Mouse (Mus musculus): ENCODE measurements around the gene Aqp5. TPM values are rescaled to one million over a fixed set of nuclear protein-coding genes. Genes with fewer than 3 reads are reported as not detected.
A peak's percentile ranks its signal among the peaks of the same experiment; 100 is the strongest.

Aqp5 gene
- total and polyA plus RNA-seq, 2 experiments from 2014 or later: 1.1 to 5.5 TPM

- Histone ChIP-seq H3K9ac (replicated peaks; ENCODE audit: low read length) (0 out of 2 replicates have a peak overlapping the region, but pooled peaks have one; percentile 17), H3K9me3 (ENCODE audit: low read length) (no peaks in the 10 kb centered on the region), H3K4me3 (ENCODE audit: low read length) (no peak overlapping the region), H3K4me1 (ENCODE audit: insufficient read depth, low read length) (peaks cover 7% of the 10 kb centered on the region; the same call in 1 of the 2 replicates), H3K27me3 (ENCODE audit: insufficient read depth, low read length) (no peaks in the 10 kb centered on the region), H3K4me2 (ENCODE audit: low read depth, low read length) (no peak overlapping the region), H3K36me3 (ENCODE audit: insufficient read depth, low read length) (no peaks in the 10 kb centered on the region), H3K27ac (peak overlapping the region; percentile 56; the same call in 1 of the 2 replicates)
- TF ChIP-seq CTCF (IDR thresholded peaks at IDR 0.05; ENCODE audit: low read depth): no peak
- DNase-seq (ENCODE audit: low spot score) (no peak), ATAC-seq (no peak)
- 21% methylated on average over 4 of the region's 5 CpGs for WGBS
These were observed 11.2 kb downstream of the Aqp5 start for GRCm38 (mm10) chr15:99601823-99602120.

- Histone ChIP-seq H3K4me1 (ENCODE audit: insufficient read depth, low read length) (peaks cover 9% of the 10 kb centered on the region), H3K4me2 (ENCODE audit: low read depth, low read length) (no peak overlapping the region), H3K4me3 (ENCODE audit: low read length) (no peak overlapping the region), H3K27me3 (ENCODE audit: insufficient read depth, low read length) (no peaks in the 10 kb centered on the region), H3K9ac (replicated peaks; ENCODE audit: low read length) (no peak overlapping the region), H3K27ac (0 out of 2 replicates have a peak overlapping the region, but pooled peaks have one; percentile 45), H3K36me3 (ENCODE audit: insufficient read depth, low read length) (no peaks in the 10 kb centered on the region), H3K9me3 (ENCODE audit: low read length) (no peaks in the 10 kb centered on the region)
- WGBS: 59% methylated on average over 17 of the region's 17 CpGs
- ATAC-seq: no peak
- TF ChIP-seq CTCF (IDR thresholded peaks at IDR 0.05; ENCODE audit: low read depth): no peak
- no peak for DNase-seq (ENCODE audit: low spot score)
These were observed 11.7 kb downstream of the Aqp5 start for GRCm38 (mm10) chr15:99602206-99602820.

- DNase-seq (ENCODE audit: low spot score): no peak
- 87% methylated on average over 7 of the region's 7 CpGs for WGBS
- H3K4me1 ChIP-seq (ENCODE audit: insufficient read depth, low read length): peaks cover 16% of the 10 kb centered on the region
These were observed 12.6 kb downstream of the Aqp5 start for GRCm38 (mm10) chr15:99603216-99603615.

DNA sequence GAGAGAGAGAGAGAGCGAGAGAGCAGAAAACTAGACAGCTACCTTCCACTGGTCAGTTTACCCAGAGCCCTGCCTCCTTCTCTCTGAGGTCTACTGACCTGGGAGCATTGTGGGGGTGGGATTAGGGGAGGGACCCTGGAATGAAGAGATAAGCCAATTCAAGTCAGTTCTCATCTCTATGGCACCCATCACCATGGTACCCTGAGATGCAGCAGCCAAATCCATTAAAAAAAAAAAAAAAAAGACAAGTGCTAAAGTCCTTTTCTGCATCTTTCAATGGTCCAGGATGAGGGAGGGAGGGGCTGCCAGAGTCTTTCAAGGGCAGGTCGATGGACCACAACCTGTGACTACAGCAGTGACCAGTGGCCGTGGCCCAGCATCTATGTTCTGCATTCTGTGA is 15.0 kb downstream of the Aqp5 start:
- H3K36me3 ChIP-seq (ENCODE audit: insufficient read depth, low read length): no peaks in the 10 kb centered on the region
- no peak for TF ChIP-seq CTCF (IDR thresholded peaks at IDR 0.05; ENCODE audit: low read depth)
- no peak overlapping the region for H3K4me2 ChIP-seq (ENCODE audit: low read depth, low read length)
- H3K4me1 ChIP-seq (ENCODE audit: insufficient read depth, low read length): peaks cover 9% of the 10 kb centered on the region
- WGBS: 63% methylated on average over 3 of the region's 3 CpGs
- no peaks in the 10 kb centered on the region for H3K27me3 ChIP-seq (ENCODE audit: insufficient read depth, low read length)
- H3K9ac ChIP-seq (replicated peaks; ENCODE audit: low read length): no peak overlapping the region
- no peak overlapping the region for H3K27ac ChIP-seq
- H3K4me3 ChIP-seq (ENCODE audit: low read length): no peak overlapping the region
- H3K9me3 ChIP-seq (ENCODE audit: low read length): no peaks in the 10 kb centered on the region
- ATAC-seq: no peak
- DNase-seq (ENCODE audit: low spot score): no peak

More at GRCm38 (mm10) chr15:99603216-99603615, 12.6 kb downstream of the Aqp5 start:
- Histone ChIP-seq H3K9ac (replicated peaks; ENCODE audit: low read length) (no peak overlapping the region), H3K9me3 (ENCODE audit: low read length) (no peaks in the 10 kb centered on the region), H3K4me3 (ENCODE audit: low read length) (no peak overlapping the region), H3K27me3 (ENCODE audit: insufficient read depth, low read length) (no peaks in the 10 kb centered on the region), H3K4me2 (ENCODE audit: low read depth, low read length) (no peak overlapping the region), H3K36me3 (ENCODE audit: insufficient read depth, low read length) (no peaks in the 10 kb centered on the region), H3K27ac (no peak overlapping the region)
- ATAC-seq: no peak
- TF ChIP-seq CTCF (IDR thresholded peaks at IDR 0.05; ENCODE audit: low read depth): no peak

DNA sequence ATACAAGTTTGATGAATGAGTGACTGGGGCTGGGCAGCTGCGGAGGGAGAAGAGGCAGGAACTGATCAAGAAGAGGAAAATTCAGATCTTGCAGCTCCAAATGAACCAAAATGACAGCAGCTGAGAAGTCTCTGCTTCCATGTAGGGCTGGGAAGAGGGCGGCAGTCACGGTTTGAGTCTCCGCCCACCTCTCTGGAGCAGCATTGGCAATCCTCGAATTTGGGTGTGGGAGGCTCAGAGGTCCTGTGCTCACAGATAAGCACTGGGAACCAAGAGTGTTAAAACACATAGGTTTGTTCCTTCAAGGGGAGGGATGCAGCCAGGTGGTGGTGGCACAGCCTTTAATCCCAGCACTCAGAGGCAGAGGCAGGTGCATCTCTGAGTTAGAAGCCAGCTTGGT is 15.9 kb downstream of the Aqp5 start:
- no peak for ATAC-seq

GRCm38 (mm10) chr15:99607388-99608113 is 17.0 kb downstream of the Aqp5 start:
- Histone ChIP-seq H3K4me2 (ENCODE audit: low read depth, low read length) (no peak overlapping the region), H3K9me3 (ENCODE audit: low read length) (no peaks in the 10 kb centered on the region), H3K9ac (replicated peaks; ENCODE audit: low read length) (no peak overlapping the region), H3K27me3 (ENCODE audit: insufficient read depth, low read length) (no peaks in the 10 kb centered on the region), H3K36me3 (ENCODE audit: insufficient read depth, low read length) (no peaks in the 10 kb centered on the region), H3K4me1 (ENCODE audit: insufficient read depth, low read length) (peaks cover 15% of the 10 kb centered on the region), H3K4me3 (ENCODE audit: low read length) (no peak overlapping the region), H3K27ac (peak overlapping the region; percentile 45; the same call in 1 of the 2 replicates)
- ATAC-seq (peak; percentile 69), DNase-seq (ENCODE audit: low spot score) (peak; percentile 74)
- 10% methylated on average over 10 of the region's 10 CpGs for WGBS
- TF ChIP-seq CTCF (IDR thresholded peaks at IDR 0.05; ENCODE audit: low read depth): no peak

More for the DNA sequence above, 15.9 kb downstream of the Aqp5 start:
- Histone ChIP-seq H3K36me3 (ENCODE audit: insufficient read depth, low read length) (no peaks in the 10 kb centered on the region), H3K4me1 (ENCODE audit: insufficient read depth, low read length) (peaks cover 14% of the 10 kb centered on the region), H3K9ac (replicated peaks; ENCODE audit: low read length) (no peak overlapping the region), H3K9me3 (ENCODE audit: low read length) (no peaks in the 10 kb centered on the region), H3K4me3 (ENCODE audit: low read length) (no peak overlapping the region), H3K27me3 (ENCODE audit: insufficient read depth, low read length) (no peaks in the 10 kb centered on the region), H3K4me2 (ENCODE audit: low read depth, low read length) (no peak overlapping the region), H3K27ac (no peak overlapping the region)
- DNase-seq (ENCODE audit: low spot score): no peak
- WGBS: 35% methylated on average over 5 of the region's 5 CpGs
- TF ChIP-seq CTCF (IDR thresholded peaks at IDR 0.05; ENCODE audit: low read depth): no peak

Data from hindbrain, postnatal 0 days (tissue).